7 mouse cellular contexts compared by ENCODE assay signal in genomic region chr17:87331336-87332141, GRCm38 (mm10). TPM values are rescaled to one million over a fixed set of nuclear protein-coding genes. Genes with fewer than 3 reads are reported as not detected.
DNase-seq lines count a peak whose midpoint lies in the region; ATAC-seq and TF ChIP-seq lines count a peak whose summit lies in the region.

No protein-coding gene starts in this region.

- 0 out of 2 replicates have a peak overlapping the region, but pooled peaks have one; percentile 49 for H3K9ac ChIP-seq in embryonic facial prominence, embryonic 13.5 days
- no peak overlapping the region for H3K9ac ChIP-seq in intestine, embryonic 16.5 days (ENCODE audit: low read depth, low read length)

- 0 out of 2 replicates have a peak, but pooled peaks cover 3% of the 10 kb centered on the region for H3K36me3 ChIP-seq in embryonic facial prominence, embryonic 13.5 days
- H3K36me3 ChIP-seq in intestine, embryonic 16.5 days (ENCODE audit: control insufficient read depth, insufficient read depth, low read length): peaks cover 4% of the 10 kb centered on the region

- peaks cover 64% of the 10 kb centered on the region for H3K4me1 ChIP-seq in embryonic facial prominence, embryonic 13.5 days
- H3K4me1 ChIP-seq in intestine, embryonic 16.5 days (ENCODE audit: control insufficient read depth, insufficient read depth, low read length): peaks cover 21% of the 10 kb centered on the region

- no peak for TF ChIP-seq CTCF in layer of hippocampus, adult 2 months (conservative IDR thresholded peaks at IDR 0.05)

- ATAC-seq in embryonic facial prominence, embryonic 13.5 days (ENCODE audit: insufficient number of reproducible peaks, insufficient read depth, low FRiP score, low TSS enrichment, low read depth): no peak
- ATAC-seq in intestine, embryonic 16.5 days: 0 out of 2 replicates have a peak, but pooled peaks have one; percentile 12
- no peak for ATAC-seq in erythroblast, adult 5-6 weeks (replicated peaks; ENCODE audit: low FRiP score, poor library complexity, severe bottlenecking)

- DNase-seq in layer of hippocampus, adult 2 months (ENCODE audit: low spot score in 2 of 2): no peak
- DNase-seq in layer of hippocampus, adult 8-10 months (ENCODE audit: low spot score in 2 of 2): no peak
- DNase-seq in retina, postnatal 1 day: peak; percentile 78
- DNase-seq in adrenal gland, postnatal 25 days: no peak

- H3K27ac ChIP-seq in layer of hippocampus, adult 2 months: peak overlapping the region; percentile 89
- H3K27ac ChIP-seq in embryonic facial prominence, embryonic 13.5 days: 0 out of 2 replicates have a peak overlapping the region, but pooled peaks have one; percentile 11
- peak overlapping the region; percentile 57 for H3K27ac ChIP-seq in intestine, embryonic 16.5 days (ENCODE audit: low read length)

- H3K9me3 ChIP-seq in embryonic facial prominence, embryonic 13.5 days: no peaks in the 10 kb centered on the region
- peaks cover 3% of the 10 kb centered on the region; the same call in 1 of the 2 replicates for H3K9me3 ChIP-seq in intestine, embryonic 16.5 days (ENCODE audit: control insufficient read depth, low read length)

- H3K4me3 ChIP-seq in layer of hippocampus, adult 2 months: no peak overlapping the region; the same call in 1 of the 2 replicates
- H3K4me3 ChIP-seq in embryonic facial prominence, embryonic 13.5 days: no peak overlapping the region
- no peak overlapping the region for H3K4me3 ChIP-seq in intestine, embryonic 16.5 days (ENCODE audit: low read length)

- peaks cover 12% of the 10 kb centered on the region for H3K27me3 ChIP-seq in embryonic facial prominence, embryonic 13.5 days
- no peaks in the 10 kb centered on the region for H3K27me3 ChIP-seq in intestine, embryonic 16.5 days (replicated peaks; ENCODE audit: control insufficient read depth, insufficient read depth, low read length)

- H3K4me2 ChIP-seq in embryonic facial prominence, embryonic 13.5 days: peak overlapping the region; percentile 45
- H3K4me2 ChIP-seq in intestine, embryonic 16.5 days (ENCODE audit: low read depth, low read length): no peak overlapping the region

- 42% methylated on average over 11 of the region's 11 CpGs for WGBS in embryonic facial prominence, embryonic 13.5 days
- 45% methylated on average over 11 of the region's 11 CpGs for WGBS in intestine, embryonic 16.5 days

RNA-seq across cellular contexts. Expression of gene Ttc7, which starts 48.9 kb away (rescaled TPM):
- 1 to 10 TPM; 7.0 to 8.6 TPM for total RNA-seq in layer of hippocampus, adult 2 months (2021)
- 1 to 10 TPM; 7.8 to 10.0 (median 8.5) TPM for total RNA-seq in layer of hippocampus, adult 8-10 months (2022)
- 6.4 and 7.2 TPM in 2 replicates for polyA plus RNA-seq in embryonic facial prominence, embryonic 13.5 days (2015; fragmentation: Nextera tagmentation; extraction: Ambion mirVana)
- polyA plus RNA-seq in intestine, embryonic 16.5 days (2015; fragmentation: Nextera tagmentation; extraction: Ambion mirVana): 21.7 and 27.1 TPM in 2 replicates
- total RNA-seq in adrenal gland, postnatal 25 days (2021): 7.8 and 12.3 TPM in 2 replicates
- total RNA-seq in erythroblast, adult 5-6 weeks (2015; ENCODE audit: low replicate concordance): 17.9 and 19.0 TPM in 2 replicates
- 16.3 and 35.7 TPM in 2 replicates for total RNA-seq in erythroblast, adult 5-6 weeks (2017; ENCODE audit: low replicate concordance)

Comparison
In these comparisons a context has a peak if more than half of its experiments do, and no peak if none do; other contexts are left out.
1. H3K27ac ChIP-seq: peak in every context shown above with its lines; median percentile 89 in layer of hippocampus, adult 2 months; 57 in intestine, embryonic 16.5 days; 11 in embryonic facial prominence, embryonic 13.5 days.